Mouse (Mus musculus) C2C12 (cell line): Measurements from ENCODE around the gene Akap13.

Source experiments
- CEBPB ChIP-seq: IDR thresholded peaks from one replicate; pipeline ENCODE4 v1.6.1; 2011; ENCODE audit warnings: low read depth, mild to moderate bottlenecking, control low read depth, moderate library complexity
- CTCF ChIP-seq: IDR thresholded peaks from one replicate; pipeline ENCODE4 v1.5.1; 2011; ENCODE audit not compliant: control insufficient read depth, insufficient read depth, insufficient read length
- FOSL1 ChIP-seq: IDR thresholded peaks from one replicate; pipeline ENCODE4 v1.8.0; 2011; ENCODE audit warnings: mild to moderate bottlenecking, low read length; ENCODE audit not compliant: poor library complexity, insufficient read depth, severe bottlenecking
- MAX ChIP-seq: IDR thresholded peaks from one replicate; pipeline ENCODE4 v1.6.1; 2011; ENCODE audit warnings: mild to moderate bottlenecking, control low read depth
- MYOD1 ChIP-seq: IDR thresholded peaks from one replicate; pipeline ENCODE4 v1.6.1; 2011; ENCODE audit warnings: low read depth; ENCODE audit not compliant: control insufficient read depth, insufficient read length
- USF1 ChIP-seq: IDR thresholded peaks from one replicate; pipeline ENCODE4 v1.6.1; 2011; ENCODE audit warnings: low read depth, mild to moderate bottlenecking, control low read depth, moderate library complexity

DNA sequence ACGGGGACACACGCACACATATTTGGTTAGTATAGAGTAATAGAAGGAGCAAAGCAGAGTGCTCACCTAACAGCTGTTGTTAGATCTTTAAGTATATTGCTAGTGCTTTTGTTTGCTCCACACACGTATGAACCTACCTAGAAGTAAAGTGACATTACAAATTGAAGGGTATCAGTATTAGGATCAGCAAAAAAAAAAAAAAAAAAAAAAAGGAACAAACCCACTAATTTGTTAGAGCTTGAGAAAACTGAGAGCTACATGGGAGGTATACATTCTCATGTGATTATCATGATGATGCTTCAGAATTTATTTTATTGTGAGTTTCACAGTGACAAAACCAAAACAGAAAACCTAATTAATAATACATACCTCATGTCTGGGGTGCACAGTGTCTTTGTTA is 114.9 kb downstream of the Akap13 start:
- no peak for TF ChIP-seq CTCF
- TF ChIP-seq FOSL1: no peak
- TF ChIP-seq USF1: no peak
- TF ChIP-seq MAX: no peak
- TF ChIP-seq MYOD1: no peak
- TF ChIP-seq CEBPB: no peak
